Mouse (Mus musculus) common myeloid progenitor, adult 5-6 weeks (primary cell): Measurements from ENCODE around the gene Btbd2. TPM values are rescaled to one million over a fixed set of nuclear protein-coding genes. Genes with fewer than 3 reads are reported as not detected.
"Not testable (repeated sequence)": the region's sequence is repeated elsewhere in the genome, so short reads cannot be mapped to it uniquely, and the experiment has no call there.

ENCODE experiments used
- ATAC-seq: replicated peaks from 2 replicates; pipeline ENCODE4 v1.8.0; 2016; ENCODE audit warnings: low read depth, mild to moderate bottlenecking, moderate TSS enrichment, inconsistent platforms; ENCODE audit not compliant: poor library complexity, severe bottlenecking
- total RNA-seq: library from RNA; stranded (forward); fragments of 200-1000, 187-1606 nt; gene quantifications from 2 replicates; pipeline ENCODE4 v1.2.3, GENCODE M21; 2017

The Btbd2 gene
- total RNA-seq, 1 experiment from 2014 or later = 27.1 TPM

DNA sequence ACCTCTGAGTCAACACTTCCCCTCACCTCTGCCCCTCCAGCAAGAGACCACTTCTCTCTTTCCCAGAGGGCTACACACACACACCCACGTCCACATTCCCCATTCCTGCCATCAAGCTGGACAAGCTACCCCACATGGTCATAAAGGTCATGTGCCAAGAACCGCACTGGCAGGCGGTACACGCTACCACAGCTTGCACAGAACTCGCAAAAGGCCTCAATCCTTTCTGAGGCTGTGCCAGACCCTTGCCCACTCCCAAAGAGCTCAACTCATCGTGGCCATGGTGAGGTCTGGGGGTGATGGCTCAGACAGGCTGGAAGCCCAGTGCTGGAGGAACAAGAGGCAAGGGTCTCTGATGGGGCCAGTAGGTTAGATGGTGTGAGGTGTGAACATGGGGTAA, 2.0 kb downstream of the Btbd2 start:
- no peak for ATAC-seq

DNA sequence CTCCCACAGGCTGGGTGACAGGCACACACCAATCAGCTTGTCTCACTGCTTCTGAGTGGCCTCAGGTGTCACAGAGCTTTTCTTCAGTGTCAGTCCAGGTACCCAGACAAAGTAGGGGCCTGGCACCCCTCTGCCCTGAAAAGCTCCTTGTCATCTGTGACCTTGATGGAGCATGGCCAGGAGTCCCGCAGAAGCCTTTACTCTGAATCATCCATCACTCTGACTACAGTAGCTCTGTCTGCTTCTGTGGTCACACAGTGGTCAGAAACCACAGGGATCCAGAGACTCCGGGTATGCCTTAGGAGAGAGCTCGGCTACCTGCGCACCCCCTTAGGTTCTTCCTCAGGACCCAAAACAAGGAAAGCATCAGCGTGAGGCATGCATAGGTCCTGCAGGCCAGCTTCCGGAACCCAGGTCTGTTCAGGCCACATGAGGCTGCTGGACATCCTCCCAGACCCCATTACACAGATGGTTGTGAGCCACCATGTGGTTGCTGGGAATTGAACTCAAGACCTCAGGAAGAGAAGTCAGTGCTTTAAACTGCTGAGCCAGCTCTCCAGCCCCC, 3.6 kb downstream of the Btbd2 start:
- ATAC-seq = no peak

DNA sequence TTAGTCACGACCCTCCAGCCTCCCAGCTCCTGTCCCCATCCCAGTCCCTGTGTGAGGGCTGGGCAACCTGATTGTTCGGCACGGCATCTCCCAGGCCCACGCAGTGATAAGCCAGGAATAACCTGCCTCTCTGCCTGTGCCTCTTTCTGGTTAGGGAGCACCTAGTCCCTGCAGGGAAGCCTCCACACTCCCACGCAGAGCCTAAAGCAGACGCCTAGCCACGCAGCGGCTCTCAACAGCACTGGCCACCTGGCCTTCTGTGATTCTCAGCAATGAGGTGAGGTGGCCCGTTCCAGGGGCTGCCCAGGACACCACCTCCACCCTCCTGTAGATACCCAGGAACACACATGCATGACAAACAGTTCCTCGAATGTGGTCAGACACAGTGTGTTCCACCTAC, 6.5 kb downstream of the Btbd2 start:
- ATAC-seq = no peak

DNA sequence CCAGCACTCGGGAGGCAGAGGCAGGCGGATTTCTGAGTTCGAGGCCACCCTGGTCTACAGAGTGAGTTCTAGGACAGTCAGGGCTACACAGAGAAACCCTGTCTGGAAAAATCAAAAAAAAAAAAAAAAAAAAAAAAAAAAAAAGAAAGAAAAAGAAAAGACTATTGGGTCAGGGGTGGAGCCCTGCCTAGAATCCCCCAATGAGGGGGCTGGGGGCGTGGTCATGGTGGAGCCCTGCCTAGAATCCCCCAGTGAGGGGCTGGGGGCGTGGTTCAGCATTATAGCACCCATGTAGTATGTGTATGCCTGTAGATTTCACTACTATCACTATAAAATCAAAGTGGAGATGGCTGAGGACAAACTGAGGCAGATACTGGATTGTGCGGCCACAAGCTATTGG, 7.0 kb downstream of the Btbd2 start:
- not testable (repeated sequence) for ATAC-seq

DNA sequence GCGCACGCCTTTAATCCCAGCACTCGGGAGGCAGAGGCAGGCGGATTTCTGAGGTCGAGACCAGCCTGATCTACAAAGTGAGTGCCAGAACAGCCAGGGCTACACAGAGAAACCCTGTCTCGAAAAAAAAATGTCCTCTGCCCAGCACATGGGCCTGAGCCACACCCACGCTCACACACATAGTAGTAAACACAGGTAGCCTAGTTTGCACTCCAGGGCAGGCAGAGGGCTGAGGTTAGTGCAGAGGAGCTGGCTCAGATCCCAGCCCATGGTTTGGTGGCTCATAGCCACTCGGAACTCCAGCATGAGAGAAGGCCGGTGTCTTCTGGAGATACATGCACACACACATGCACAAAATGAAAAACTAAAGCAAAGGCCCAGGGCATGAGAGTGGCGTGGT, 9.9 kb downstream of the Btbd2 start:
- no peak for ATAC-seq

DNA sequence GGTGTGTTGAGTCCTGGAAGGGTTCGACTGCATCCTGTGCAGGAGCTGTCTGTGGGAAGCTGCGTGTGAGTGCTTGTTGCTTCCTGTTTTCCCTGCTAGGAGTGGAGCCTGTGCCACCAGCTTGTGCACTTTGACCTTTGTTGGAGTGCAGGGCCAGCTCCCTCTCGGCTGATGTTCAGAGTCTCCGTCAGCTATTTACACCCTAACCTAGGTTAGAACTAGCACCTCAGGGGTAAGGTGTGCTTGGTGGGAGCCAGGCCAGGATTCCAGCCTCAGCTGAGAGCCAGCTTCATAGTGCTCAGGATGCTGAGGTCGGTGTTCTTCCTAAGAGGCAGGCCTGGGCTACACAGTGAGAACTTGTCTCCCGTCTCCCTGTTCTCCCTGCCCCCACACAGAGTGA, 21.5 kb downstream of the Btbd2 start:
- no peak for ATAC-seq

DNA sequence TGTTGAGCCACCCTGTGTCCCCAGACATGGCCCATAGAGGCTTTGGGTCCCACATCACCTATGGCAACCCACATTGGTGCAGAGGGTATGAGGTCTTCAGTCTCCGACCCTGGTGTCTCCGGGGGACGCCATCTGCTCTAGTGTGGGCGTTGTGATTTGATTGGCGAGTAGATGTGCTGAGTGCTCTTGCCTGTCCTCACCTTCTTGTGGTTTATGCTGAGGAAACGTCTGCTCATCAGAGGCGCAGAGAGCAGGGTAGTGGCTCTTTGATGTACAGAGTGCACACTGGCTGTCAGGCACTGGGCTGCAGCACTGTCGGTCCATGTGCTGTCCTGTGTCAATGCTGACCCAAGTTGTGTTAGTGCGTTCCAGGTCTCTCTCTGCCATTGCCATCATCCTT, 27.9 kb downstream of the Btbd2 start:
- ATAC-seq = no peak

DNA sequence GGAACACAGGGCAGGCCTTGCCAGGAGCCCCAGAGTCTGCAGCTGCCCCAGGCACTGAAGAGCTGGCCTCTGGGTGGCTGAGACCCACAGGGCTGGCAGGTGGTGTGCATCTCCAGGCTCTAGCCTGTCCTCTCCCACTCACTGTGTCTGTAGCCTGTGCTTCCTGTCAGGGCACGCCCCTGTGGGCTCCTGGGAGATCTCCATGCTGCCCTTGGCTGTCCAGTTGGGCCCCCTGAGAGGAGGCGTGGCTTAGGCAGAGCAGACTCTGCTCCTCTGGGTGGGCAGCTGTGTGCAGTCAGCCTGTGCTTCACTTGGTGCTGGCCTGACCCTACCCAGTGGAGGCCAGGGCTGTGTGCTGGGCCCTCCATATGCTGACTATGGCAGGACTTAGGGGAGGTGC, 29.2 kb downstream of the Btbd2 start:
- ATAC-seq = no peak

DNA sequence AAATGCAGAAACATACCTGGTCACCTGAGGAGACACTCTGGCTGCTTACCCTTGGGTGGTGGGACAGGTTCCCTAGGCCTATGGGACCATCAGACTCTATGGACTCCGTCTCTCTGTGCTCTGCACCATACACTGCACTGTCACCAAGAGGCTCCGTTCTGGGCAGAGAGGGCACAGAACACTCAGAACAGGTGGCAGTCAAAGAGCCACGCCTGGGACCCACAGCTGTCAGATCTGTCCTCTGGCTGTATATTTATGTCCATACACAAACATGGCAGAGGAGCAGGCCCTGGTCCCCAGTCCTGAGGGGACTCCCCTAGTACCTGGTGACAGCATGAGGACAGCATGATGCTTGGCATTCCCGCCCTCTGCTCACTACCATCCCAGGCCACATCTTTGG, 31.1 kb downstream of the Btbd2 start:
- ATAC-seq = no peak

DNA sequence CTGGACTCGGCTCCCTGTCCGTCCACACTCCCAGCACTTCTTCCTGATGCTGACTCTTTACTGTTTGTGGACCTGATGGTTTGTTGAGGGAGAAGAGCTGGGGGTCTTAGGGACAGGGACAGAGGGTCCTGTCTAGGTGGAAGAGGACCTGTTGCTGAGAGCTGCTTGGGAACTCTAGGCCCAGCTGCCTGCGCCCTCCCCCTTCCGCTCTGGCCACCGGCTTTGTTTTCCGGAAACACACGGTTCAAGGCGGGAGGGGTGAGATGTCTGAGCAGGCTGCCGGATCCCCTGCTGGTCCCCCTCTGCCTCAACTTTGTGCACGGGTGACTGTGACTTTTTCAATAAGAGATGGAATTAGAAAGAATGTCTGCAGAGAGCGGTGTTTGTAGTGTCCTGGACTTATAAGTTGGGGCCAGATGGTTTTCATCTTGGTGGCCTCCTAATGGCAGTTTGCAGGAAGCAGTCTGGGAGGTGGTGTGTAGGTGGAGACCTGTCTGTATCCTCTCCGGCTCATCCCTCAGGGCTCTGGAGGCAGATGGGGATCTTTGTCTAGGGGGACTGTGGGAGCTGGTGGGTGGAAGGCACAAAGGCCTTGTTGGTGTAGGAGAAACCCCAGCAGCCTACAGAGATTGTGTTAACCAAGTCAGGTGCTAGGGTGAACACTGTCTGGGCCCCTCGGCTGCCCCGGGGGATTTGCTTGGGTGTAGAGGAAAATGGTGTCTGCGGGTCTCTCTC, 33.2 kb downstream of the Btbd2 start:
- peak; percentile 30 for ATAC-seq

DNA sequence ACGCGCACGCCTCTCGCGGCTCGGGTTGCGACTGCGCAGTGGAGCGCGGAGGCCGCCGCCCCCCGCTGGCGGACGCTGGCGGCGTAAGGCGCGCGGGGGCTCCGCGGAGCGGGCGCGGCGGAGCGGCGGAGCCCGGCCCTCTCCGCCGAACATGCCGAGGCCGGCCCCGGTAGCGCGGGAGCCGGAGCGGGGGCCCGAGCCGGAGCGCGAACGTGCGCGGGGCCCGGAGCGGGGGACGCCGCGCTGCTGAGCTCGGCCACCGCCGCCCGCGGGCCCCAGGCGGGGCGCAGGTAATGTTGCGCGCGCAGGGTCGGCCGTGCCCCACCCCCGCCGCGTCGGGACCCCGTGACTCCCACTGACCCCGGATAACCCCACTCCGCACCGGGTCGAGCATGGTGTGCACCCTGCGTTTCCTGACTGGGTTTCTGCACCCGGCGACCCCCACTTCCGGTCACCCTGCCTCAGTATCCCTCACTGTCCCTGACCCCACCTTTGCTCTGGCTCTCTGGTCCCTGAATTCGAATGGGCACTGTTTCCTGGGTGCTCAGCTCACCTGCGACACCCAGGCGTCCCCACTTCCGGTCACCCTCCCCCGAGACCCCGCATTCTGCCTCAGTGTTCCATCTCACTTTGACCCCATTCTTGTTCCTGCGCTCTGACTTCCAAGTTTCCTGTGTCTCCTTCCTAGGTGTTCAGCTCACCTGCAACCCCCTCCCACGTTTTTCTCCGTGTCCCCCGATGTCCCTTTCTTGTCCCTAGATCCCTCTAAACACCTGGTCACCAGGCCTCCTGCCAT, 34.0 kb downstream of the Btbd2 start, which contains the start of gene Csnk1g2:
Gene Csnk1g2 (plus strand): TSS at position 178 of the 796 bp plus-strand sequence.
- no peak for ATAC-seq

DNA sequence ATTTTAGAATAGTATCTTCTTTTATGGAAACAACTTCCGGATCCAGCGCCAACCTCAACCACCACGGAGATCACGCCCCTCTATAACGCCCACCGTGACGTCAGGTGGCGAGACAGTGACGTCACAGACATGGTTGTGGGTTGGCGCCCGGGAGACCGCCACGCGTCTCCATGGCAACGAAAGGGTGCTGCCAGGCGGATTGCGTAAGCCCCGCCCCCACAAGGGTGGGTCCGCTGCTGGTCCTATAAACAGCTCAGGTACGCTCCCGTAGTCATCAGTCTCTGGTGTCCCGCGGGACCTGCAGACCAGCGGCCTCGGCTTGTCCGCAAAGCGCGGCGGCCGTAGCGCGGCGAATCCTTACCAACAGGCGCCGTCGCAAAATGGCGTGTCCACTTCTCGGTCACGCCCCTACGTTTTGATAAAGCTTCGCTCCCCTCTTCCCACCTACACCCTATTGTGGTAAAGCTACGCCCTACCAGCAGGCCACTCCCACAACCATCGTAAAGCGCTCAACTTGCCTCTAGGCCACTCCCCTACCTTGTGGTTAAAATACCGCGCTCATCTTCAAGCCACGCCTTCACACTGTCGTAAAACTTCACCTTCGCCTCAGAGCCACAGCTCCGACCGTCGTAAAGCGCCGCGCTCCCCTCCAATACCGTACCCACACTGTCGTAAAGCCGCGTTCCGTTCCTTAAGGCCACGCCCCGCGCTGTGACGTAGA, 34.8 kb downstream of the Btbd2 start:
- peak; percentile 84 for ATAC-seq

DNA sequence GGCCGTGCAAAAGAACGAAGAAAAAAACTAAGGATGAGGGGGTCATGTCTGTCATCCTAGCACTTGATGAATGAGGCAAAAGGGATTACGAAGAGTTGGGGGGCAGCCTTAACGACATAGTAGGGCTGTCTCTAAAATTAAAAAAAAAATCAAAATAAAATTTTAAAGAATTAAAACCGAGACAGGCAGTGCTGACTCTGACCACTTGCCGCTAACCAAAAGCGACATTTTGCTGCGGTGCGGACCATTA, 35.3 kb downstream of the Btbd2 start:
- ATAC-seq = no peak

DNA sequence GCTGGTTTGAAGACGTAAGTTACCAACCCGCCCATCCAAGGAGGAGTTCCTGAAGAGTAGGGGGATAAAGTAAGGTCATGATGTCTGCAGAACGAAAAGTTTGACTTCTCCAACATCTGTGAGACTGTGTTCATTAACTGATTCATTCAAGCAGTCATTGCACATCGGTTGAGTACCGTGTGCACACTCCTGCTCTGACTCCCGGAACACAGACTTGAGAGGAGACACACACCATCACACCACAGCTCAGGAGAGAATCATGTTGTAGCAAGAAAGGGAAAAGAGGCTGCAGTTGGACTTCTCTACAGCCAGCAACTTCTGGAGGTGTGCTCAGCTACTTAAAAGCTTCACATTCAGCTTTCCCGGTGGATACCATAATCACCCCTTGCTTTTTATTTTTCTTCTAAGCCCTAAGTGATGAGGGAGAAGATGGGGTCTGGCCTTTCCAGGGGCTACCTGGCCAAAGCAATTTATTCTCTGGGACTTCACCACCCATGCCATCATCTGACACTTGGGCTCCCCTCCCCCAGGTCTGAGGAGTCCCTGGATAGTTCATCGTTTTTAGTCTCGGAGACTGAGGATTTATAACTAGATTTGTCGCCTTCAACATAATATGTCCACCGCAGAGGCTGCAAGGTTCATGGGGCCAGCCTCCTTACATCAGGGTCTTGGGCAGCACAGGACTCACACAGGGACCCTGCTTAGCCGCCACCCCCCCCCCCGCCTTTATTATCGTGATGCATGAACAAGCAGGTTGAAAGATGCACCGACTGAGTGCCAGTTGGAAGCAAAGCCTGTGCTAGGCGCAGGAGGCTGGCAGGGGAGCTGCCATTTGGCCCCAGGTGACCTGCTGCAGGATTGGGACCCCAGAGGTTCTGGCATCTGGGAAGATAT, 35.8 kb downstream of the Btbd2 start:
- ATAC-seq = no peak

DNA sequence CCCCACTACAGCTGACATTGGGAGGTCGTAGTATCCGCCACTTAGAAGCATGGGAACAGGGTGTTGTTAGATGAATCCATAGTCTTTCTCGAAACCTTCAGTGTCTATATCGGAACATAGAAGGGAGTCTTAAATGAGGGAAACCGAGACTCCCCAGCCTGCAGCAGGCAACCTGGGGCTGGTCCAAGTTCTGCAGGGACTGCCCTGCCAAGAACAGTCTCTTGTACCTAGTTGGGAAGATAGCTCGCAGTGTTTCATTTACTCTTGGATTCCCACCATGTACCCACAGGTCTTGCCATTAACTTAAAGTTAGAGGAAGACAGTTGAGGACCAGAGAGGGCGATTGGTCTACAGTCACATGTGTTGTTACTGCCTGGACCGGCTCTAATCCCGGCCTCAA, 36.5 kb downstream of the Btbd2 start:
- no peak for ATAC-seq

DNA sequence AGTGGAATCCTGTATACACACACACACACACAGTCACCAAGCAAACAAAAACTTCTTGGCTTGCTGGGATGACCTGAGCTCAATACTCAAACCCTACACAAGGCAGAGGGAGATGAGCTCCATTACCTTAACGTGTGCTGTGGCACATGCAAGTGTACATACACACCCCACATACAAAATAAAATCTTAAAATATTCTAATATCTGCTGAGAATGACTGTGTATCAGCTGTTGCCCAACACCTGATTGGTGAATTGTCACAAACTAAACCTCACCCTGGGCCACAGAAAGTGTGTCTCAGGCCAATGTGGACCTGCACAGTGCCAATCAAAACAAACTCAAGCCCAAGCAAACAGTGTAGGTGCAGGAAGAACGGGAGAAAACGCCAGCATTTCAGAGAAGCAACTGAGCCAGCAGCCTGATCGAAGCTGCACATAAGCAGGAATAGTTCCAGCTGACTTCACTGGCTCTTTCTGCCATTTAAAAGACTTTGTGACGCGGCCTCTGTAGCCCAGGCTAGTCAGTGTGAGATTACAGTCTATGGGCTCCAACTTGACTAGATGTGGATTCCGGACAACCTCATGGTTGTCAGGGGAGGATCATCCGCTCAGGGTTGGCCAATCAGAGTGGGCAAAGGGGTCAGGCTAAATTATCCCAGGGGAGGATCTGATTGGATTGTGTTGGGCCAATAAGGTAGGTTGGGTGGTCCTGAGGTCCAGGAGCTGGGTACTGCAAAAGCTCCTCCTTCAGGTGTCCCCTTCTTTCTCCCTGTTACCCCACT, 37.2 kb downstream of the Btbd2 start:
- ATAC-seq = no peak

DNA sequence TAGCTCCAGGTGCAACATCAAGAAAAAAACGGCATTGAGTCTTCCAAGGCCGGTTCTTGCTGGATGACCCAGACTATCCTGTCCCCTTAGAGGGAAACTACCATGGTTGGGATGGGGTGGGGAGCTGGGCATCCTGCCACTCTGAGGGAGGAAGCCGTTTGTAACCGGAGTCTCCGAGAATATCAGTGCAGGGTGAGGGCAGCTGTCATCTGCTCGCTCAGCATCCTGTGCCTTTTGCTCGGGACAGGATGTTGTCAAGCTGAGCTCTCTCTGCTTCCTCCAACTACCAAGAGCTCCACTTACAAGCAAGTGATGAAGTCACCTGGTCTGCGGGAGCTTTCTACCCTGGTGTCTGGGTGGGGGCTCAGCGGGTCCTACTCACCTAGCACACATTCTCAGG, 38.7 kb downstream of the Btbd2 start:
- no peak for ATAC-seq

DNA sequence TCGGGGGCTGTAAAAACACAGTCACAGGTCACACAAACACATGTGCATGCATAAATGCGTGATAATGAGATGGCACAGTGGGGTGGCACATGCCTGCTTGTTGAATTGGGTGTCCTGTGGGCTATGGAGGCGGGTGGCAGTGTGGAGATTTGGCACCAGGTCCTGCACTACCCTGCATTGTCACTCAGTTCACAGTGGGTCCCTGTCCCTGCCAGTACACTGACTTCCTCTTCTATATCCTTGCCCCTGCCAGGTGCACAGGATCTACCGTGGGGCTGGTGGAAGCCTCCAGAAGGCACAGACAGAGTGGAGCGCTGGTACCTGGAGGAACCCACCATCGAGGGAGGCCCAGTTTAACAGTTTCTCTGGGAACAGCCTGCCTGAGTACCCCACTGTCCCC, 42.5 kb downstream of the Btbd2 start:
- no peak for ATAC-seq

DNA sequence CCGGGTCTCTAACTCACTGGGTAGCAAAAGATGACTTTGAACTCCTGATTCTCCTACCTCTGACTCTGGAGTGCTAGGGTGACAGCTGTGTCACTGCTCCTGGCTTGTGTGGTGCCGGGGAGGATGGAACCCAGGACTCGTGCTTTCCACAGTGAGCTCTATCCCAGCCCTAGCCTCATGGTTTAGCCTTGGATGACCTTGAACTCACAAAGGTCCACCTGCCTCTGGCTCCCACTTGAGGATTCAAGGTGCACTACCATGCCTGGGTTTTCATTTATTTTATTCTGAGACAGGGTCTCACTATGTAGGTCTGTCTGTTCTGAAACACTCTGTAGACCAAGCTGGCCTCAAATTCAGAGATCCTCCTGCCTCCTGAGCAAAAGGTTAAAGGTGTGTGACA, 43.0 kb downstream of the Btbd2 start:
- ATAC-seq = no peak
